15 mouse cellular contexts compared by ENCODE assay signal in genomic region chr3:88566116-88566515, GRCm38 (mm10). TPM values are rescaled to one million over a fixed set of nuclear protein-coding genes. Genes with fewer than 3 reads are reported as not detected.
A peak's percentile ranks its signal among the peaks of the same experiment; 100 is the strongest.
DNase-seq lines count a peak whose midpoint lies in the region; ATAC-seq and TF ChIP-seq lines count a peak whose summit lies in the region.
"Had no signal": no experiment of that assay in that cellular context is flagged by ENCODE, and none has a peak within 500 bp of the region (broad histone marks: within the 10 kb centered on the region; RNA-seq: fewer than 3 reads in every experiment).

No protein-coding gene starts in this region.

- ATAC-seq in liver, embryonic 13.5 days (ENCODE audit: low read depth): no peak
- no peak for ATAC-seq in liver, embryonic 12.5 days
- no peak for ATAC-seq in forebrain, postnatal 0 days

- no peaks in the 10 kb centered on the region for H3K9me3 ChIP-seq in liver, embryonic 13.5 days (replicated peaks)
- H3K9me3 ChIP-seq in liver, embryonic 12.5 days (replicated peaks): no peaks in the 10 kb centered on the region
- H3K9me3 ChIP-seq in forebrain, postnatal 0 days (ENCODE audit: low read length): no peaks in the 10 kb centered on the region
- H3K9me3 ChIP-seq: forebrain, embryonic 12.5 days had no signal

- H3K4me1 ChIP-seq in liver, embryonic 13.5 days (replicated peaks): peaks cover 23% of the 10 kb centered on the region
- peaks cover 9% of the 10 kb centered on the region for H3K4me1 ChIP-seq in liver, embryonic 12.5 days
- H3K4me1 ChIP-seq in forebrain, postnatal 0 days (ENCODE audit: insufficient read depth): no peaks in the 10 kb centered on the region

- H3K4me2 ChIP-seq in liver, embryonic 13.5 days: no peak overlapping the region
- no peak overlapping the region for H3K4me2 ChIP-seq in liver, embryonic 12.5 days
- no peak overlapping the region for H3K4me2 ChIP-seq in forebrain, postnatal 0 days (ENCODE audit: low read depth)
- H3K4me2 ChIP-seq: forebrain, embryonic 12.5 days had no signal

- WGBS in liver, embryonic 13.5 days (ENCODE audit: insufficient replicate concordance): 90% methylated on average over 3 of the region's 3 CpGs
- WGBS in liver, embryonic 12.5 days (ENCODE audit: insufficient replicate concordance): 77% methylated on average over 3 of the region's 3 CpGs
- WGBS in forebrain, postnatal 0 days: 88% methylated on average over 3 of the region's 3 CpGs

- peak overlapping the region; percentile 22 for H3K27ac ChIP-seq in liver, embryonic 13.5 days
- H3K27ac ChIP-seq in liver, embryonic 12.5 days: no peak overlapping the region
- H3K27ac ChIP-seq in forebrain, postnatal 0 days (ENCODE audit: low read depth, low read length): no peak overlapping the region
- H3K27ac ChIP-seq: forebrain, embryonic 12.5 days; liver, embryonic 14.5 days had no signal

- intact Hi-C loops in heart, postnatal 25 days (cut with DNase I): no loop called here
- intact Hi-C loops in heart, postnatal 10 days (cut with DNase I): no loop called here

- no peak for TF ChIP-seq CTCF in forebrain, postnatal 0 days (IDR thresholded peaks at IDR 0.05; ENCODE audit: low read depth)

- no peak overlapping the region for H3K4me3 ChIP-seq in liver, embryonic 13.5 days (replicated peaks)
- H3K4me3 ChIP-seq in liver, embryonic 12.5 days: no peak overlapping the region
- no peak overlapping the region for H3K4me3 ChIP-seq in forebrain, postnatal 0 days (ENCODE audit: low read depth, low read length)
- H3K4me3 ChIP-seq: forebrain, embryonic 12.5 days had no signal

- H3K9ac ChIP-seq in liver, embryonic 13.5 days: no peak overlapping the region
- no peak overlapping the region for H3K9ac ChIP-seq in liver, embryonic 12.5 days
- no peak overlapping the region for H3K9ac ChIP-seq in forebrain, postnatal 0 days
- H3K9ac ChIP-seq: forebrain, embryonic 12.5 days; liver, embryonic 14.5 days had no signal

- H3K27me3 ChIP-seq in liver, embryonic 13.5 days: no peaks in the 10 kb centered on the region
- H3K27me3 ChIP-seq in liver, embryonic 12.5 days (replicated peaks): no peaks in the 10 kb centered on the region
- H3K27me3 ChIP-seq in forebrain, postnatal 0 days (ENCODE audit: insufficient read depth, low read length): no peaks in the 10 kb centered on the region
- H3K27me3 ChIP-seq: forebrain, embryonic 12.5 days had no signal

- H3K36me3 ChIP-seq in liver, embryonic 13.5 days: peaks cover 92% of the 10 kb centered on the region
- H3K36me3 ChIP-seq in liver, embryonic 12.5 days: peaks cover 94% of the 10 kb centered on the region
- H3K36me3 ChIP-seq in forebrain, postnatal 0 days (ENCODE audit: insufficient read depth): peaks cover 88% of the 10 kb centered on the region

- peak; percentile 54 to 57 for DNase-seq in heart, adult 18-20 months
- no peak for DNase-seq in heart, postnatal 25 days (ENCODE audit: low spot score)
- no peak for DNase-seq in liver, embryonic 13.5 days
- peak; percentile 49 to 52 for DNase-seq in heart, postnatal 10 days
- DNase-seq in c-Kit-positive CD71-positive TER-119-positive erythroid progenitor cells, embryonic 14.5 days (ENCODE audit: low spot score): no peak
- DNase-seq in forebrain, postnatal 0 days: no peak
- DNase-seq: B cell, adult 2 months; cerebellum, postnatal 10 days; embryo, embryonic 11 days; thymus, adult 2 months had no signal

RNA-seq across cellular contexts. Expression of gene Ssr2, which starts 9.6 kb away (rescaled TPM):
- total RNA-seq in heart, adult 18-20 months (2021): 10 to 100 TPM; 60.8 to 65.5 TPM
- total RNA-seq in heart, postnatal 25 days (2021): 10 to 100 TPM; 80.7 to 93.3 TPM
- 187 and 206 TPM in 2 replicates for polyA plus RNA-seq in liver, embryonic 13.5 days (2015; fragmentation: Nextera tagmentation; extraction: Ambion mirVana)
- polyA plus RNA-seq in liver, embryonic 12.5 days (2016; fragmentation: Nextera tagmentation; extraction: Ambion mirVana): 172 and 177 TPM in 2 replicates
- 100 to 1,000 TPM; 127 to 130 TPM for total RNA-seq in heart, postnatal 10 days (2021)
- 170 and 254 TPM in 2 replicates for total RNA-seq in forebrain, postnatal 0 days (2014; rRNA removed)
- 204 and 233 TPM in 2 replicates for polyA plus RNA-seq in forebrain, postnatal 0 days (2015; fragmentation: Nextera tagmentation; extraction: Ambion mirVana)

RNA-seq across cellular contexts. Expression of gene Ubqln4, which starts 12.6 kb away (rescaled TPM):
- 10 to 100 TPM; 72.4 to 78.7 TPM for total RNA-seq in heart, adult 18-20 months (2021)
- total RNA-seq in heart, postnatal 25 days (2021): 10 to 100 TPM; 67.4 to 71.2 TPM
- polyA plus RNA-seq in liver, embryonic 13.5 days (2015; fragmentation: Nextera tagmentation; extraction: Ambion mirVana): 20.7 and 22.8 TPM in 2 replicates
- 37.9 and 39.5 TPM in 2 replicates for polyA plus RNA-seq in liver, embryonic 12.5 days (2016; fragmentation: Nextera tagmentation; extraction: Ambion mirVana)
- 10 to 100 TPM; 56.5 to 57.2 TPM for total RNA-seq in heart, postnatal 10 days (2021)
- total RNA-seq in forebrain, postnatal 0 days (2014; rRNA removed): 102 and 116 TPM in 2 replicates
- polyA plus RNA-seq in forebrain, postnatal 0 days (2015; fragmentation: Nextera tagmentation; extraction: Ambion mirVana): 29.3 and 30.8 TPM in 2 replicates

RNA-seq across cellular contexts. Expression of gene Lamtor2, which starts 13.2 kb away (rescaled TPM):
- total RNA-seq in heart, adult 18-20 months (2021): 100 to 1,000 TPM; 102 to 104 TPM
- total RNA-seq in heart, postnatal 25 days (2021): 10 to 100 TPM; 84.2 to 92.5 TPM
- 88.4 and 95.9 TPM in 2 replicates for polyA plus RNA-seq in liver, embryonic 13.5 days (2015; fragmentation: Nextera tagmentation; extraction: Ambion mirVana)
- 101 and 102 TPM in 2 replicates for polyA plus RNA-seq in liver, embryonic 12.5 days (2016; fragmentation: Nextera tagmentation; extraction: Ambion mirVana)
- 10 to 100 TPM; 87.3 to 94.0 TPM for total RNA-seq in heart, postnatal 10 days (2021)
- 52.2 and 55.5 TPM in 2 replicates for total RNA-seq in forebrain, postnatal 0 days (2014; rRNA removed)
- 186 and 202 TPM in 2 replicates for polyA plus RNA-seq in forebrain, postnatal 0 days (2015; fragmentation: Nextera tagmentation; extraction: Ambion mirVana)

RNA-seq across cellular contexts. Expression of gene Rab25, which starts 18.0 kb away (rescaled TPM):
- under 1 TPM in 1 of 2 experiments, not detected in 1; 0.26 TPM for total RNA-seq in heart, adult 18-20 months (2021)
- total RNA-seq in heart, postnatal 25 days (2021): not detected
- polyA plus RNA-seq in liver, embryonic 13.5 days (2015; fragmentation: Nextera tagmentation; extraction: Ambion mirVana): 0.15 TPM in 1 of 2 replicates, not detected in the other
- 0.70 TPM in 1 of 2 replicates, not detected in the other for polyA plus RNA-seq in liver, embryonic 12.5 days (2016; fragmentation: Nextera tagmentation; extraction: Ambion mirVana)
- not detected for total RNA-seq in heart, postnatal 10 days (2021)
- total RNA-seq in forebrain, postnatal 0 days (2014; rRNA removed): not detected in 2 replicates
- 0.33 TPM in 1 of 2 replicates, not detected in the other for polyA plus RNA-seq in forebrain, postnatal 0 days (2015; fragmentation: Nextera tagmentation; extraction: Ambion mirVana)
- total RNA-seq: layer of hippocampus, postnatal 25 days; left cerebral cortex, postnatal 14 days had no signal

RNA-seq across cellular contexts. Expression of gene Mex3a, which starts 33.9 kb away (rescaled TPM):
- under 1 TPM; 0.26 to 0.35 TPM for total RNA-seq in heart, adult 18-20 months (2021)
- total RNA-seq in heart, postnatal 25 days (2021): under 1 TPM; 0.39 to 0.61 TPM
- 1.2 and 1.5 TPM in 2 replicates for polyA plus RNA-seq in liver, embryonic 13.5 days (2015; fragmentation: Nextera tagmentation; extraction: Ambion mirVana)
- polyA plus RNA-seq in liver, embryonic 12.5 days (2016; fragmentation: Nextera tagmentation; extraction: Ambion mirVana): 2.8 and 3.1 TPM in 2 replicates
- 1 to 10 TPM; 3.4 to 6.3 TPM for total RNA-seq in heart, postnatal 10 days (2021)
- total RNA-seq in forebrain, postnatal 0 days (2014; rRNA removed): 64.5 and 71.9 TPM in 2 replicates
- polyA plus RNA-seq in forebrain, postnatal 0 days (2015; fragmentation: Nextera tagmentation; extraction: Ambion mirVana): 16.2 and 20.5 TPM in 2 replicates

Comparison
In these comparisons a context has a peak if more than half of its experiments do, and no peak if none do; other contexts are left out.
1. DNase-seq: peak in heart, adult 18-20 months (2 of 2) and heart, postnatal 10 days (2 of 2); none in heart, postnatal 25 days (single experiment), liver, embryonic 13.5 days (single experiment), c-Kit-positive CD71-positive TER-119-positive erythroid progenitor cells, embryonic 14.5 days (single experiment) and forebrain, postnatal 0 days (single experiment).